Mouse (Mus musculus) erythroid progenitor cell, adult 5-6 weeks (primary cell): Measurements from ENCODE around the gene Ankrd52. TPM values are rescaled to one million over a fixed set of nuclear protein-coding genes. Genes with fewer than 3 reads are reported as not detected.

Experiments used
- ATAC-seq: replicated peaks from 2 replicates; pipeline ENCODE4 v1.8.0; 2016; ENCODE audit warnings: moderate number of reproducible peaks, mild to moderate bottlenecking, moderate TSS enrichment, inconsistent platforms; ENCODE audit not compliant: poor library complexity, low FRiP score, severe bottlenecking
- total RNA-seq, 2 experiments: library from RNA; stranded (forward) in 1 of 2; stranded (reverse) in 1 of 2; fragments of 150-400 nt in 1 of 2; fragments of 186-747, 209-891 nt in 1 of 2; gene quantifications; 2 replicates each; pipeline versions ENCODE4 v1.2.3 to v1.2.4; 2015 to 2017; ENCODE audit warnings: low replicate concordance in 2 of 2

Ankrd52 gene
- total RNA-seq, 2 experiments from 2014 or later: 10.2 to 20.5 TPM

DNA sequence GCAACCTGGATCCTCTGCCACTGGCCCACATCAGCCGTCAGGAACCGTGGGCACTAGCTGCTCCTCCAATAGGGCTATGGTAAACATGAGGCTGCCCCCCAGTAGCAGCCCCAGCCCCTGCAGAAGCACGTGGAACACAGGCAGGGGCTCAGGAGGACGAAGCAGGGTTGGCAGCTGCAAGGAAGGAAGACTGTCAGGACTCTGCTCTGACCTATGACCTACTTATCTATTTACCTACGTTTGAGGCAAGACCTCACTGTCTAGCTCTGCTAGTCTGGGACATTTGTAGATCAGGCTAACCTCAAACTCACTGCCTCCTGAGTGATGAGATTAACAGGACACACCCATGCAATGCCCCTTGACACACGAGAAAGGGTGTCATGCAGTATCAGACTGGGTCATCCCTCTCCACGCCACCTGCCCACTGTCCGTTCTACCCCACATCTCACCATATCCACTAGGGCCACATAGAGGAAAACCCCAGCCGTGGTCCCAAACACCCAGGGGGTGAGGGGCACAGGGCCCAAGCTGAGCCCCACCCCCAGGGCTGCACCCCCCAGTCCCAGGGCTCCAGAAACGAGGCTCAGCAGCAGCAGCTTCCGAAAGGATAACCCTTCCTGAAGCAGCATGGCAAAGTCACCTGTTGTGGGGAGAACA lies 19.2 kb downstream of the Ankrd52 start:
- ATAC-seq: no peak

DNA sequence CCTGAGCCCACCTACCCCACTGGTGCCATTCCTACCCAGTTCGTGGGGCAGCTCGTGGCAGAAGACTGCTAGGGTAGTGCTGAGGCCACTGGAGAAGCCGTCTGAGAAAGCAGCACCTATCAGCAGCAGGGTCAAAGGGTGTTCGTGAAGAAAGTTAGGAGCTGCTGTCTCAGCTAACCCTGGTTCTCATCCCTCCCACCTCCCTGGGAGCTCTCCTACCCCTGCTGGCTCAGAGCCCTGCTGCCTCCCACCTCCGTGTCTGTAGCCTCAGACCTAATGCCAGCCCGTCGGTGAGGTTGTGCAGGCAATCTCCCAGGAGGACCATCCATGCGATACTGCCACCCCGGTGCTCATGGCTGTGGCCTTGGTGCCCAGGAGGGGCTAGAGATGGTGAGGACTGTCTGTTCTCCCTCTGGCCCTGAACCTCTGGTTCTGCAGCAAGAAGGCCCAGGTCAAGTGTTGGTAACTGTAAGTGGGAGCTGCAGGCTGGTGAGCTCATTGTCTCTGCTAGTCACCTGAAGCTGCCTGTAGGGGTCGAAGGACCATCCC lies 19.9 kb downstream of the Ankrd52 start:
- no peak for ATAC-seq

DNA sequence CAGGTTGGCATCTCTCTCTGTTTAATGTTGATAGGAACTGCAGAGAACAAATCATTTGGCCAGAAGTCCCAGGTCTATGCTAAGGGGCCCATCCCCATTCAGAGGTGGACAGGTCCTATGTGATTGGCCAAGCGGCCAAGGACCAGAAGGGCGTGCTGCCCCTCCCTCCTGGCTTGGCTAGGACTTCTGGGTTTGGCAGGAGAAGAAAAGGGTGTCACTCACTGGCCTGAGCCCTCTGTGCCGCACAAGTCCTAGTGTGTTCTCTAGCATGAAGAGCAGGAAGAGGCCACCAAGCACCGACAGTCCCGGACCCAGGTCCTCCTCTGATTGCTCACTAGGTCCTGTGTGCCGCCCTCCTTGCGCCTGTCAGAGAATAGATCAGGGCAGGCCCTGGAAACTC lies 20.6 kb downstream of the Ankrd52 start:
- no peak for ATAC-seq

DNA sequence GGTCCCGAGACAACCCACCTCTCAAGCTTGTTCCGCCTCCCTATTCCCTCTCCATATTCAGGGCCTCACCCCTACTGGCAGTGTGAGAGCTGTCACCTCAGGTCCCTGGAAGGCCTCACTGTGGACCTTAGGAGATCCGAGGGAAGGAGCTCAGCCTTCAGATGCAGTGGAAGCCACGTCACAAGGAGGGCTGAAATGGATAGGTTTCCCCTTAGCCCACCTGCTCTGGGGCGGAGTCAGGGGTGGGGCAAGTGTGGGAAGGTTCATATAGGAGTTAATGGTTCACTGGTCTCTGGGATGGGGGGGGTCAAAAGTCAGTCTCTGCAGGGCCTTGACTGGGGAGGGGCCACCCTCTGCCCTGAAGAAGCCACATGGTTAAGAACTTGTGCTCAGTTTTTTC lies 23.4 kb downstream of the Ankrd52 start:
- ATAC-seq: no peak

DNA sequence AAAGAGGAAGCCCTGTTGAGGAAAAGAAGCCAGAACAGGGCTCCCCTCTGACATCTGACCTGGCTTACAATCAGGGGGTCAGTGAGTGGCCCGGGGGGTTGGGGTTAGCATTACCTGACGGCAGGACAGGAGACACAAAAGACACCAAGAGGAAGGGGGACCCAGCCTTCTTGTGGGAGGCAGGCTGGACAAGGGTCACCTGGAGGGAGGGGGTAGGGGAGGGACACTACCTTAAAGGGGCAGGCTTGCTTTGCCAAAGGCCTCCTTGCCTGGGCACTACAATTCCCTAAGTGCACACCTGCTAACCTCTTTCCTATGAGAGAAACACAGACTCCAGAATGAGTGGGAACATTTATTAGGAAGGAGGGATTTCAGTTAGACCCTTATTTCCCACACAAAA lies 24.1 kb downstream of the Ankrd52 start, which contains the start of gene Slc39a5:
Gene Slc39a5, minus strand, starts transcription at position 174 of the 400 bp plus-strand sequence.
- no peak for ATAC-seq

DNA sequence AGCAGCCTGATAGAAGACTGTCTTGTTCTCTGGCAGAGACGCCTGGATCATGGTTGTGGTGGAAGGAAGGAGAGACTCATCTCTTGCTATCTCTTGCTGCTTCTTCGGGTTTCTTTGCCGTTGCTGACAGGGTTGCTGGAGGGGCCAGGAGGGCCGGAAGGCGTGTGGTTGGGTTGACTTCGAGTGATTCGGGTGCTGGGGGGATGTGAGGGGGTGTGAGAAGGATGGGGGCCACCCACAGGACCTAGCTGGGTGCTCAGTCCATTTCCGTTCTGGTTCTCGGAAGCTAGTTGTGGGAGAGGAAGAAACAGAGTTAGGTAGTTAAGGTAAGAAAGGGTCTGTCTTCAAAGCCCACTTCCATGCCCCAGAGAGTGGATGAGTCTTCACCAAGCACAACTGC lies 24.7 kb downstream of the Ankrd52 start:
- ATAC-seq: no peak

DNA sequence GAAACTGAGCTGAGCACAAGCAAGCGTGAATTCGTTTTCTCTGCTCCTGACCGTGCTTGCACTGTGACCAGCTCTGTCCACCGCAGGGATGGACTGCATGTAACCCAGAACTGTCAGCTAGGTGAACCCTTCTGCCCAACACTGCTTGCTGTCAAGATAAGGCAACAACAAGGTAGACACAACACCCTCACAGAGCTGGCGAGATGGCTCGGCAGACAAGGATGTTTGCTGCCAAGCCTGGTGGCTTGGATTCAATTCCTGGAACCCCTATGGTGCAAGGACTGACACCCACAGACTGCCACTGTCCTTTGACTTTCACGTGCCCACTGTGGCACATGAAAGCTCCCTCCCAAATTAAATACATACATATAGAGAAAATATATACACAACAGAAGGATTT lies 27.0 kb downstream of the Ankrd52 start:
- no peak for ATAC-seq

DNA sequence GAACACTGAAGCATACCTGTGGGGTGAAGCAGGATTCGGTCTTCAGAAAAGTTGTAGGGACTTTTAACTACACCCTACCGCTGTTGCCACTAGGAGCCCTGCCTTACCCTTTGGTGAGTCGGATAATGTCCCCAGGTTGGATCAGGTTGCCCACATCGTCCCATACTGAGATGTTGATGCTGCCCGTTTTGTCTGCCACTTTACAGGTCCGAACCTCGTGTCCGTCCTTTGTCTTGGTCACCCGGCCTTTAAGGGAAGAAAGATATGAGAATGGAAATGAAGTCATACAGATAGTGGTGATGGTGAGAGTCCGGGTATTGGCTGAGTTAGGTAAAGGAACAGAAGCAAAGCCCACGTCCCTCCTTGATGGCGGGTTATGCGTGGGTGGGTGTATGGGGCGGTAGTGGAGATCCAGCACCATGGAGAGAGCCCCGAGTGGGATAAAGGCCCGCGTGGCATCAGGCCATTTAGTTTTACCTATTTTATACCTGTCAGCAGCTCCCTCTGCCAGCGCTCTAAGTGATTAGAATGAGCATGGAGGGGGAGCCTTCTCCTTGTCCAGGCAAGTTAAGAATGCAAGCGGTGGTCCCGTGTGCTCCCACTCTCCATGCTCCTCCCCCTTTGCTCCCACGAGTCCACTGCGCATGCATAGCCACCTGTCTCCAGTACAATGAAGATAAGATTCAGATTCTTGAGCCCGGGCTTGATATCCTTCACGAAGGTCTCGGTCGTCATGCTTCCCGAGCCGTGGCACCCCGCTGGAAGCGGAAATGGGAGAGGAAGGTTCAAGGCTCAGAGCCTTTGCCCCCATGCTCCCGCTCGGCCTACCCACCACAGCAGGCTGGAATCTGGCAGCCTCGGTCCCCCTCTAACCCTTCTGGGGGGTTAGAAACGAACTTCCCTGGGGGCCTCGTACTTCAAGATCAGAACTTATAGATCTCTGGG lies 31.9 kb downstream of the Ankrd52 start:
- no peak for ATAC-seq

DNA sequence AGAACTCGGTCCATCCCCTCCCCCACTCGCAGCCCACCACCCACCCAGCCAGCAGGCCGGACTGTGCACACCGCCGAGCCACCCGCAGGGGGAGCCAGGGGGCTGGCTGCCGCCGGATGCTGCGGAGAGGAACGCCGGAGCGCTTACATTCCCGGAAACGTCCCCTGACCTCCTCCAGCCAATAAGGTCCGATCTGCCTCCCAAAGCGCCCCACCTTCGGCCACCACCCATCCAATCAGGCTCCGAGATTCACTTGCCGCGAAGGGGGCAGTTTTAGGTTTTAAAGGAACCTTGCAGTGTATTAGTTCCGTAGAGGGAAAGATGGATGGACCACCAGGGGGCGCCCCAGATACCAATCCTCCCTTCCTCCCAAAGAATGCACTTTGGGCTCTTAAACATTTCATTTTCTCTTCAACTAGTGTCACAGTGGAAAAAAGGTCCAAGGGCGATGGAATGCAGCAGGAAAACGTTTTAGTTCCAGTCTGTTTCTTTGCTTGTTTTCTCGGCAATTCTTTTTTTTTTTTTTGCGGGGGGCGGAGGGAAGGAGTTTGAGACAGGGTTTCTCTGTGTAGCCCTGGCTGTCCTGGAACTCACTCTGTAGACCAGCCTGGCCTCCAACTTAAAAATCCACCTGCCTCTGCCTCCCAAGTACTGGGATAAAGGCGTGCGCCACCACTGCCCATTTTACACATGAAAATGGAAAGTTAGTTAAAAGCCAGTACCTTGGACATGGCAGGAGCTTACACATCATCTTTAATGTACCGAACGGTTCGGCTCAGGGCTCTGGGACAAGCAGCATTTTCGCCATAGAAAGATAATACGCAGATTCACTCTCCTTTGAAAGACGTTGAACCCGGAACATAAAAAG lies 33.0 kb downstream of the Ankrd52 start:
- ATAC-seq: peak; percentile 90

DNA sequence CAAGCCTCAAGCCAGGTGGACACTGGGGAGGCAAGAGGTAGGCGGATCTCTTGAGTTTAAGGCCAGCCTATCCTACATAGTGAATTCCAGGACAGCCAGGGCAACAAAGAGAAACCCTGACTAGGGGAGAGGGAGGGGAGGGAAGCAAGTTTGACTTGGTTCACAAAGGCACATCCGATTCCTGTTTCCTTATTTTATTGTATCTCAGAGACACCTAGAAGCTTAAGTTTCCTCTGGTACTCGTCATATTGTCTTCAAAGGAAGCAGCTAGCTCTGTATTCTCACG lies 33.6 kb downstream of the Ankrd52 start:
- no peak for ATAC-seq

DNA sequence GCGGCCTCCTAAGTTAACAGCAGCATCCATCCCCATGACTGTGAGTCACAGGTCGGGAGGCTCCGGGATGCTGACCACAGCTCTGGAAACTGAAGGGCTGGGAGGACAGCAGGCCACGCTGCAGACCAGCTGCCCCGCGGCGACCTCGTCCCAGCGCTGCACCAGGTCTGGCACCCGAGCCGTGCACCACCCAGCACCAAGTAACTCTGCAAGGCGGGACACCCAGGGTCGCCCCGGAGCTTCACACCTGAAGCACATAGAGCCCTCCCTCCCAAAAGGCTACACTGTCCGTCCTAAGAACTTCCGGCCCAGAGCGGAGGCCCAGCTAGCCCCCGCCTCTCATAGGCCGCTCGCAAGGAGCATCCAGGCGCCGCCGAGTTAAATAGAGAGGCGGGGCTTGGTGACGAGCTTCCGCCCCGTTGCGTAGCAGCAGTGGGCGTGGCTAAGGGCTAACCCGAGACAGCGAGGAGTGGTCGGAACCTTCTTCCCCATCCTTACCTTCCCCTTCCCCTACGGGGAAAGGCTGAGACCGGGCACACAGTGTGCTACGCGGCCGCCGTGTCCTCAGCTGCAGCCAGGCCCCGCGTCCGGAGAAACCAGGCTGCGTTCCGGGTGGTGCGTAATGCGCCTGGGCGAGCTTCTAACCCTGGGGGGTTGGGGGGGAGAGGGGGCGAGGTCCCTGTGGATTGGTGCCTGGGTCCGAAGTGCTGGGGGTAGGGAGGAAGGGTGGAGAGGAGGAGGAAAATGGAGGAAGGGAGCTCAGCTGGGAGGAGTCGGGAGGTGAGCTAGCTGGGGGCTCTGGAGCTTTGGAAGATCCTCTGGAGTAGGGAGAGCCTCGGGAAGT lies 34.5 kb downstream of the Ankrd52 start, which contains the start of the genes Nabp2 and Rnf41:
Gene Nabp2, minus strand, starts transcription at position 282 of the 844 bp plus-strand sequence.
Gene Rnf41, plus strand, starts transcription at position 447 of the 844 bp plus-strand sequence.
- ATAC-seq: peak; percentile 80

DNA sequence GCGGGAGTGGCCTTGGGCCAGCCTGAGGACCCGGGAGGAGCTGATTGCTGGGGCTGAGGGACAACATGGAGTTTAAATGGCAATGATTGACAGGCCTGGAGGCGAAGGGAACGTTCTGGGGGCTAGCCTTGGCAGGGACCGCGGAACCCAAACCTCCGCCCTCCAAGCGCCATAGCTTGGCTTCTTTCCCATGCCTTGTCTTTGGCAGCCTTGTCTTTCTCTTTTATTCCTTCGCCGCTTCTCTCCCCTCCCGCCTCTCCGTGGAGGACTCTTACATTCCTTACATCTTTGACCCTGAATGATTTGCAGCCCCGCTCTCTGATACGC lies 35.1 kb downstream of the Ankrd52 start:
- ATAC-seq: no peak

DNA sequence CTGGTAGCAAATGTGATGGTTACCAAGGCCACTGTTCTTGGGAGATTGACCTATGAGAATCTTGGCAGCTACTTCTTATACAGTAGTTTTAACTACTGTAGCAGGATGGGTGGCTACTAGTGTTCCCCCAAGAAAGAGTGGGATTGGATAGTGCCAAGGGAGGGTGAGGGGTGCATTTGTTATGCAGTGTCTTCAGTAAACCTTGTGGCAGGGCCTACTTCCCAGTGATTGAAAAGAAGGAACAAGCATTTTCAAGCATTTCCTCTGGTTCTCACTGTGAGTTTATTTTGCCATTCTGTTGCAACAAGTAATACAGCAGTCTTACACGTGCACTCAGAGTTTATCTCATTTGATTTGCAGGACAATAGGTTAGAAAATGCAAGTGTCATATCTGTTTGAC lies 35.6 kb downstream of the Ankrd52 start:
- no peak for ATAC-seq

DNA sequence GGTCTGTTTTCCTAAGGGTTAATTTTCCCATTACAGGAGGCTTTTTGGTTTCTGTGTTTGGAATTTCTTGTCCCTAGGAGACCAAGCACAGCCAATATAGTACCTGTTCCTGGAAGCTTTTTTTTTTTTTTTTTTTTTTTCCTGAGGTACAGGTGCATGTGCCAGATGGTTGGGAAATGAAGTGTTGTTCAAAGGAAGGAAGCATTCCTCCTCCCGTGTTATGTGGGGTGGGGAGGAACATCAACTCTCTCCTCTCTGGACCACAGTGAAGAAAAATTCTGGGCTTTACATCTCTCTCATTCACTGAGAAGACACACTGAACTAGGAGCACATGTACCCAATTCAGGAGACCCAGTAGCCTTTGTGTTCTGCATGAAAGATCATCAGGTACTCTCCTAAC lies 36.2 kb downstream of the Ankrd52 start:
- ATAC-seq: no peak

DNA sequence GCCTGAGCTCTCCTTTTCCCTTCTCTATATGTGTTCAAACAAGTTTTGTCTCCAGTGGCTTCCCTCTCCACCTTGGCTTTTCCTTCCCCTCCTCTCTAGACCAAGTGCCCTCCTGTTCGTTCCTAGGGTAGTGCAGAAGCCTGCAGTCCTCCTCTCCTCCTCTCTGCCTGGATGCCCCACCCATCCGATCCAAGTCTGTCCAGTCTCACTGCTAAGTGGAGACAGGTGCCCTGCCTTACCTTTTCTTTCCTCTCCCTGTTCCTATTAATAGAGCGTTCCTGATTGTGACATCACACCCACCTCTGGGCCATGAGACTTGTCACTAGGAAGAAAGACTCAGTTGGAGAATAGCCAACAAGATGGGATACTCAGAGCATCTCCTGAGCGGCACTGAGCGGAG lies 37.9 kb downstream of the Ankrd52 start:
- ATAC-seq: no peak

DNA sequence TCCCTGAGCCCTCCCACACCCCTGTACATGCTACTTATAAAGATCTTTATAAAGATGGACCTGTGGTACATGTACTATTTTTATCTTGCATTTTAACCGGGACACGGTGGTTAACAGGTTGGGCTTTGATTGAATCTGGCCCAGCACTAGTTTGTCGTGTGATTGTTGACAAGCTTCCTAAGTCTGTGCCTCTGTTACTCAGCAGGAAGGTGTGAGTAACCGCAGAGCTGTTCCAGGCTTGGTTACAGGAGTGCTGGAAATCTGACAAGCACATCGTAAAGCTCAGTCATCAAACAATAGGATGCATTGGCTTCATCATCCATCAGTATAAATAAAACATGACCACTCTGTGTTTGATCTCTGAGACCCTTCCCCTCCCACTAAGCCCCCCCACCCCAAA lies 45.5 kb downstream of the Ankrd52 start:
- no peak for ATAC-seq

DNA sequence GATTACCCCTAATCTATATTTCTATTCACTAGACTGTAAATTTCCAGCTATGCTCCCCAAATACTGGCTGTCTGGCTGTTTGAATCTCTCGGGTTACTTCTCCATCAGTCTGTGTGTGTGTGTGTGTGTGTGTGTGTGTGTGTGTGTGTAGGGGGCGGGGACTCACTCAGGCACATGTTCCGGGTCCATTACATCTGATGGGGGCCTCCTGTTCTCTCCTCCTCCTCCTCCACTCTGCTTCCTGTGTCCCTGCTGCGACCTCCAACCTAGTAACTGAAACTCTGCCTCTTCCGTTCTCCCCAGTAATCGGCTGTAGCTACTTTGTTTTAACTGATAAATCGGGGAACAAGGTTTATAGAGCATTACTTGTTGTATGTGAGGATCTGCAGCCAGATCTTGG lies 47.7 kb downstream of the Ankrd52 start:
- ATAC-seq: no peak

DNA sequence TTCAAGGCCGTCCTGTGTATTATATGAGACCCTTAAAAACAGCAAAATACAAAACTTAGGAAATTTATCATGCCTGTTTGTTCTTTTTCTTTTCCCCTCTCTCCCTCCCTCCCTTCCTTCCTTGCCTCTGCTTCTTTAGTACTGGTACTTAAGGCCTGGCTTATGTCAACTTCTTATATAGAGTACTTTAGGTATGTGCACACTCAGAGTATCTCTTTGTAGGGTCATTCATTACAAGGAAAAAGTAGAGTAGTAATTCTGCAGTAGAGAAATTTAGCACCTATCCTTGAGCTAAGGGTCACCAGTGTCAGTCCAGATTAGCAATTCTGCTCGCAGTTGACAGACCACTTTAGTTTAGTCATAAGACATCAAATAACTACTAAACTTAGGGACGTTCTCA lies 48.3 kb downstream of the Ankrd52 start:
- ATAC-seq: no peak

DNA sequence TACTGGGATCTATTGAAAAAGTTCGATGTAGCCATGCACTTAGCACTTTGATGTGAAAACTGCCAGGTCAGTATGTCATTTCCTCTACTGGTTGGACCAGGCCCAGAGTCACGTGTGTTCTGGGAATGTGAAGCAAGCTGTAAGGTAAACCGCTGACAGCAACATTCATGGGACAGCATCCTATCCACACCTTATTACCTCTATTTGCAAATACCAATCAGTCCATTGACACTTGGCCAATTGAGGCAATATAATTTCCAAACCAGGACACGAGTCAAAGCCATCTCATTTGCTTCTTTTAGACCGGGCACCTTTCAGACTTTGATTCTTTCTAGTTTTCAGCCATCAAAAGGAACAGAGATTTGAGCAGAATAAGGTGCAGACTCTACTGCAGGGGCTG lies 52.1 kb downstream of the Ankrd52 start:
- no peak for ATAC-seq
